Mouse (Mus musculus) kidney, embryonic 15.5 days (tissue): ENCODE data around the gene Map1lc3b. TPM values are rescaled to one million over a fixed set of nuclear protein-coding genes. Genes with fewer than 3 reads are reported as not detected.

Experiments
- polyA plus RNA-seq: library from polyadenylated mRNA; unstranded; fragments of >200 nt; fragmentation: Nextera tagmentation; extraction: Ambion mirVana; gene quantifications from 2 replicates; pipeline ENCODE4 v1.2.1, GENCODE M21; 2015

The Map1lc3b gene
- polyA plus RNA-seq, 1 experiment from 2014 or later, result 183 TPM

Other genes starting within 250 kb of the Map1lc3b start
- not detected in 2 replicates for gene 1700018B08Rik, start 46.0 kb upstream of the Map1lc3b start, polyA plus RNA-seq
- 16.6 and 17.5 TPM in 2 replicates for gene Fbxo31, start 11.6 kb upstream of the Map1lc3b start, polyA plus RNA-seq
- 16.3 and 17.2 TPM in 2 replicates for gene Zcchc14, start 62.5 kb downstream of the Map1lc3b start, polyA plus RNA-seq
- gene Jph3, start 139.3 kb downstream of the Map1lc3b start, polyA plus RNA-seq, result 0.85 and 1.3 TPM in 2 replicates
- 42.7 and 45.5 TPM in 2 replicates for gene Klhdc4, start 239.2 kb downstream of the Map1lc3b start, polyA plus RNA-seq